Mouse (Mus musculus) layer of hippocampus, postnatal 14 days (tissue): Measurements from ENCODE around the gene Fam120c. TPM values are rescaled to one million over a fixed set of nuclear protein-coding genes. Genes with fewer than 3 reads are reported as not detected.
"Not testable (repeated sequence)": the region's sequence is repeated elsewhere in the genome, so short reads cannot be mapped to it uniquely, and the experiment has no call there.

Source experiments
- DNase-seq, 2 experiments: peaks; one replicate each; pipeline ENCODE4 v3.0.0; 2021 to 2022; ENCODE audit warnings: low spot score in 2 of 2, mixed read lengths in 1 of 2
- long read RNA-seq, 2 experiments: library from polyadenylated mRNA; stranded (forward); transcript quantifications; one replicate each; pipeline ENCODE4 v2.0.0; 2021
- total RNA-seq, 2 experiments: library from RNA; stranded (reverse); gene quantifications; 2 replicates each; pipeline ENCODE4 v1.2.3; 2021

Fam120c gene
- 10 to 100 TPM; 45.5 to 47.5 TPM for total RNA-seq
- long read RNA-seq, experiment 1, partial matches to known transcripts, result 11 of 15 reads
- long read RNA-seq, experiment 1, other reads (novel, unspliced or antisense), result 4 of 15 reads
- long read RNA-seq, experiment 2, full-length matches to known transcripts, result 1 of 13 reads
- long read RNA-seq, experiment 2, partial matches to known transcripts, result 10 of 13 reads
- long read RNA-seq, experiment 2, other reads (novel, unspliced or antisense), result 2 of 13 reads

DNA sequence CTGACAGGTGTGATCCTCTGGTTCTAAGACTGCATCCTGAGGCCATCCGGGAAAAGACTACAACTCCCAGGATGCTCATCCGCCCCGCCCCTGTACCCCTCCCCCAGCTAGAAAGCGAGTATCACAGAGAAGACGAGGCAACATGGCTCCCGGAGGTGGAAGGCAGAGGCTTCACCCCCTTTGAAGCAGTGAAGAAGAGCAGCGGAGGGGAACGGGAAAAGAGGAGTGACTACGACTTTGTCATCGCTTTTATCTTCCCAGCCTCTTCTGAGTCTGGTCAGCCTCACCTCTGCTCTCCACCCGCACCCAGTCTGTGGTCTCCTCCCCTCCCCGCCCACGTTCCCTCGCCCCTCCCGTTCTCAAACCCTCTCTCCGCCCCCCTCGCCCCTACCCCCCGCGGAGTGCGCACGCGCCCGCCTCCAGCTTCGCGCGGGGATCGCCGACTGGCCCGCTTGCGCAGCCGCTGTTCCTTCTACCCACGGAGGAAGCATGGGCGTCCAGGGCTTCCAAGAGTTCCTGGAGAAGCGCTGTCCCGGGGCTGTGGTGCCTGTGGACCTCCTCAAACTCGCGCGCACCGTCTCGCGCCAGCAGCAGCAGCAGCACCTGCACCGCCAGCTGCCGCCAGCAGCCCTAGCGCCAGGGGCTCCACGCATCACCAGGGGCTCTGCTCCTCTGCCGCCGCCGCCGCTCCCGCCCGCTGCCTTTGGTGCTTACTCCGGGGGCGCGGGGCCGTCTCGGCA is at the start of gene Fam120c:
Gene Fam120c (plus strand): TSS at position 415 of the 740 bp plus-strand sequence.
- DNase-seq, result peak; percentile 83 to 86

DNA sequence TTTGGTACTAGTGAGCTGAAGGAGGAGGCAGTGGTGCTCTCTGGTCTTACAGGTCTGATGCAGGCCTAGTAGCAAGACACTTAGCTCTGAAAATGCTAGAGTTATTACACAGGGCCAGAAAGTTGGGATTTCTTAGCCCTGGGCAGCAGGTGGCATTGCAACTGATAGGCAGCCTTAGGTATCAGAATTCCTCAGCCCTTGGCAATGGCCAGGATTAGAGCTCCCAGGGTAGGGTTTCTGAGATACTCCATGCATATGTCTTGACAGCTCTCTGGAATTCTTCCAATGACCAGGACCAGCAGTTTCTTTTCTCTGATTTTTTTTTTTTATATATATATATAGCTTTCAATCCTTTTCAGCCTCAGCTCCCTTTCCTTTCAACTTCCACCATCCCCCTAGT is 45.6 kb upstream of the Fam120c start:
- DNase-seq, result no peak

DNA sequence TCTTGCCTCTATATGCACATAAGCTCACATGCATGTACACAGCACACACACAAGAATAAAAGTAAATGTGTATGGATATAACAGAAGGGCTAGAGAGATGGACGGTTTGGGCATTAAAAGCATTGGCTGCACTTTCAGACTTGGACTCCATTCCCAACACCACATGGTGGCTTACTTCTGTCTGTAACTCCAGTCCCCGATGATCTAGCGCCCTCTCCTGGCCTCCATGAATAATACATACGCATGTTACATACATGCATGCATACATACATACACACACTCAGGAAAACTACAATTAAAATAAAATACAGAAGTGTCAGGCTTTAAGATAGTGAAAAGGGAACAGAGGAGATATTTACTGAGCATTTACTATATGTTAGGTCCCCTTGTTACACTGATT is 30.2 kb upstream of the Fam120c start:
- DNase-seq, result no peak

DNA sequence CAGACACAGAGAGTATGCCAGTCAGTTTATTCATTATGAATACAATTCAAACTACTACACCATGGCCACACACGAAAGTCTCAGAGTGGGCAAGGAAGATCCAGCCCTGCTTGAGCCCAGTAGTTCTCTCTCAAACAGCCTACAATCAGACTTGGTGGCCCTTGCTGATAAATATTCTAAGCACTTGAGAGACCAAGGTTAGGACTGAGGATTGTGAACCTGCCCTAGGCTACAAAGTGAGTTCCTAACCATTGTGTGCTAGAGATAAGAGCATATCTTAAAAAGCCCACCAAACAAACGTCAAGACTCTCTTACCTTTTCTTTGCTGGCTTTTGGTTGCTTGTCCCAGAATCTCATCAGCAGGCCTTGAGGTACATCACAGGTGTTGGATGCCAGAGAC is 10.4 kb upstream of the Fam120c start:
- no peak for DNase-seq

DNA sequence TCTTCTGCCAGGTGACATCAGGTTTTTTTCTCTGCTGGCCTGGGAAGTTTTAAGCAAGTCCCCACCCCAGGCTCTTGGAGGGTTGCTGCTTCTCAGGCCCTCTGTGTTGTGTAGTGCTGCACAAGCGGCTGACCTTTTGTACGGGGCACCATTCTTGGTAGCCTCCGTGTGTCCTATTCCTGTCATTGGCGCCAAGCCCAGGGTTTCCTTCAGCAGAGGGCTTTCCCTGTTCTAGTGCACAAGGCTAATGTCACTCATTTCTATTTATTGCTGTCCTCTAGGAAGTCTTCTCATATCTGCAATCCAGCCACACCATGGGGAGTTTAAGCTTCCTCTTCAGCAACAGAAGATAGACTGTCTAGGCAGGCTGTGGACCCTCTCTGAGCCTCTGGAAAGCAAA is 6.2 kb upstream of the Fam120c start:
- DNase-seq, result no peak

DNA sequence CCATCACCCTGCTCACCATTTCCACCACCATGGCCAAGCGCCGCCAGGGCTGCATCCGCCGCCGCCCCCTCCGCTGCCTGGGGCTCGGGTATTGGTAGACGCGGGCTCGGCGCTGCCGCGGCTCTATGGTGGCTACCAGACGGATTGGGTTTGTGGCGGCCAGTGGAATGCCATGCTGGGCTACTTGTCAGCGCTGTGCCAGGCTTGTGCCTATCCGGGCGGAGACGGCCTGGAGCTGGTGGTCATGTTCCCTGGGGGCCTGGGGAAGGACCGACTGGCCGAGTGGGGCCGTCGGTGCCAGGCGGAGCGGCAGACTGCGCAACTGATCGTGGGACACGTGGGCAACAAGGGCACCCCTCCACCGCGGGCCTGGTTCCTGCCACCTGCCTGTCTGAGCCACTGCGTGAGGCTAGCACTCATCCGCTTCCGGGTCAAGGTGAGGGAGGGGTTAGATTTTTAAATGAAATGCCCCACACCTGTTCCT is 568 bp downstream of the Fam120c start:
- peak; percentile 29 to 32 for DNase-seq

DNA sequence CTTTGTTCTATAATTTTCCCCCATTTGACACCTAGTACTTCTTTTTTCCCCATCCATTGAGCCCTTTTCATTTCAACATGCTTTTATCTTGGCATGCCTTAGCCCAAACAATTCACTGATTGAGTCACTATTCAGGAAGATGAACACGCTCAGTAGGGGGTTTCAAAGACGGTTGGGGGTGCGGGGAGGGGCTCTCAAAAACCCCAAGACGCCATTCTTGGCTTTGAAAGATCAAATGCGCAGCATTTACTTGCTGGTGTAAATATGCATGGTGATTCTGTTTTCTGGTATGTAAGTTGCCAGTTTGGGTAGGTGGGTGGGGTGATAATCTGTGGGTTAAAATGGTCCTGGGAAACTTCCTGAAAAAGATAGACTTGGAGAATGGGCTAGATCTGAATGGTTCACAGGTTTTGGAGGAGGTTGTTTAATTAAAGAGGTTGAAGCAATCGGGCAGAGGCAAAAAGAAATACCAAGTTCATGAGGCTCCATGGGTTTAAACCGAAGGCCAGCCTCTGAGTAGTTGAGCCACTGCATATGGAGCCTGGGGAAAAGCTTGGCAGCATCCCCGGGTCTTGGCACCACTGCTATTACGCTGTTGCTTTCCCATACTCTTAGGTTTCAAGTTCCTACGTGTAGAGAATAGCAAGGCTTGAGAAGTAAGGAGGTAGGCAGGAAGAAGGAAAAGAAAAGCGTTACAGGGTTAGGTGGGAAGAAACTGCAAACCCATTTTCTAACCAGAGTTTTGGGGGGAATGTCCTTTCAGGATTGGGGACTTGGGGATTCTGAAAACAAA is 1.6 kb downstream of the Fam120c start:
- DNase-seq, result no peak

DNA sequence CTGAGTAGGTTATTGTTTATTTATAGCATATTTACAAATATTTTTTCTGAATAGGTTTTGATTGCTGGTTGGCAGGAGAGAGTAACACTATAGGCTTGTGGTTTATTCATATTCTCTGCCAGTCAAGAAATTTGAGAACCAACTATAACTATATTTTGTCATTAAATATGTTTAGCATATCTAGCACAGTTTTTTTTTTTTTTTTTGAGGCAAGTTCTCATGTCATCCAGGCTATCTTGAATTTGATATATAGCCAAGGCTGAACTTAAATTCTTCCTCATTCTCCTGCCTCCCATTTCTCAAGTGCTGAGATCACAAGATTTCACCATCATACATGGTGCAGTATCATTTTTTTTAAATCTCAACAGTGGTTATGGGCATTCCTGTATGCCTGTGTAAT is 3.3 kb downstream of the Fam120c start:
- no peak for DNase-seq

DNA sequence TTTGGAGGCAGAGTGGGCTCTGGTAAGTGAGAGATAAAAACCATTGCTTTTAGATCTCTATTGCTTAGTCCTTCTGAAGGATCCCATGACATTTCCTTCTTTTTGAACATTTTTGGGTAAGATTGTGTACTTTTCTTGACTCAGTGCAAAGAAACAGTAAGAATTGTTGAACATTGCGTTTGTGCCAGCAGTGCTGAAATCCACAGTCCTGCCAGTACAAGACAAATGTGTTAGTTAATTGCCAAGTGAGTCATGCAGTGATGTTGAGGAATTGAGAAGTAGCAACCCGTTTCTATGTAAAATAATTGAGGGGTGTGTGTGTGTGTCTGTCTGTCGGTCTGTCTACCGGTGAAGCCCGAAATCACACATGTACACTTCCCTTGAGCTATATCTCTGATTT is 5.3 kb downstream of the Fam120c start:
- DNase-seq, result peak in 1 of 2 experiments; percentile 16

DNA sequence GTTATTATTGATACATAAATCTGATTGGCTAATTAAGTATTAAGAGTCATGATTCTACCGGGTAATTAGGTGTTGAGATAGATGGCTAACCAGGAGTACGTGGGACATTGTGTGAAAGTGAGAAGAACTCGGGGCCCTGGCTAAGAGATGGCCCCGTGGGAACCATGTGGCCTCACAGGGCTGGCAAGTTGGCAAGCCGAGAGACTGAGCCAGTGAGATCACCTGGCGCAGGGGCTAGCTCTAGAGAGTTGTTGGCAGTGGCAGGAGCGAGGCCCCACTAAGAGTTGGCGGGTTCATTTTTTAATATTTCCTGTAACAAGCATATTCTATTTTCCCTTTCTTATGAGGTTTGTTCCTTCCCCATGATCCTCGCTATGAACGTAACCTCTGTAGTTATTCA is 74.8 kb downstream of the Fam120c start:
- DNase-seq, result no peak

DNA sequence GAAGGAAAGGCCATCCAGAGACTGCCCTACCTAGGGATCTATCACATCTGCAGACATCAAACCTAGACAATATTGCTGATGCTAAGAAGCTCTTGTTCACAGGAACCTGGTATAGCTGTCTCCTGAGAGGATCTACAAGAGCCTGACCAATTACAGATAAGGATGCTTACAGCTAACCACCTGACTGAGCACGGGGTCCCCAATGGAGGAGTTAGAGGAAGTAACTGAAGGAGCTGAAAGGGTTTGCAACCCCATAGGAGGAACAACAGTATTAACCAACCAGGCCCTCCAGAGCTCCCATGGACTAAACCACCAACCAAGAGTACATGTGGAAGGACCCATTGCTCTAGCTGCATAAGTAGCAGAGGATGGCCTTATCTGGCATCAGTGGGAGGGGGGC is 76.8 kb downstream of the Fam120c start:
- no peak for DNase-seq

DNA sequence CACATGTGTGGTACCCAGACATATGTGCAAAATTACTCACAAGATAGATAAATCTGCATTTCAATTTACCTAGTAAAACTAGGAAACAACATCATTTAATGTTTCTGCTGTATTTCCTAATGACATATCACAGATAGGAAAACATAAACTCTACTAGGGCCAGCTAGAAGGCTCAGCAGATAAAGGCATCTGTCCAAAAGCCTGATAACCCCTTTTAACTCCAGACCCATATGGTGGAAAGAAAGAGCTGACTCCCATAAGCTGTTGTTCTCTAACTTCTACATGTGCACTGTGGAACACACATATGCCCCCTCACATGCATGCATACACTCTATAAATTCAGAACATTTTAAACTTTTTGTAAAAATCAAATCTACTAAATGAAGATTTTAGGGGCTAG is 99.7 kb downstream of the Fam120c start:
- DNase-seq, result no peak

DNA sequence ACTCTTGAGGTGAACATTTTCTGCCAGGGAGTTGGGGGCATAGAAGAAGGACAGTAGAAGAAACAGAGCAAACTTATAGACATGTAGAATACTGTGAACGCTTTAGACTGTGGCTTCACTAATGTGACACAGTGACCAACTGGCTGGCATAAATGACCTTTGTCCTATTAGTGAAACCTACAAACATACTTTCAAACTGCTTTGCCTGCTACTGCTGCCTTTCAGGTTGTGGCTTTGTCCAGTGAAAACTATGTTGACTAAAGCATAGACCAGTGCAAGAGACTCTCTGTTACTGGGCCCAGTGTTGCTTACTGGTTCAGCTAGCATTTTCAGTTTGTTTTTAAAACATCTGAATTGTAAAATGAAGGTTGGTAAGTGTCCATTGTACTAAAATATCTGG is 100.2 kb downstream of the Fam120c start:
- DNase-seq, result no peak

DNA sequence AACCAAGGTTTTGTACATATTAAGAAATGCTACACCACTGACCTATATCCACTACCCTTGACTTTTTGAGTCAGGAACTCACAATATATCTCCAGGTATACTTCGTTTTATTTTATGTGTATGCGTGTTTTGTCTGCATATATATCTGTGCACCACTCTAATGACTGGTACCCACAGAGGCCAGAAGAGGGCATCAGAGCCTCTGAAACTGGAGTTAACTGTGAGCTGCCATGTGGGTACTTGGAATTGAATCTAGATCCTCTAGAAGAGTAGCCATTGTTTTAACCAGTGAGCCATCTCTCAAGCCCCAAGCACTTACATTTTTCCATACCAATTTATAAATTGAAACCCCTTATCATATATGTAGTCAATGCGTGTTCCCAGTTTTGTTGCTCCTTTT is 144.2 kb downstream of the Fam120c start:
- no peak for DNase-seq

DNA sequence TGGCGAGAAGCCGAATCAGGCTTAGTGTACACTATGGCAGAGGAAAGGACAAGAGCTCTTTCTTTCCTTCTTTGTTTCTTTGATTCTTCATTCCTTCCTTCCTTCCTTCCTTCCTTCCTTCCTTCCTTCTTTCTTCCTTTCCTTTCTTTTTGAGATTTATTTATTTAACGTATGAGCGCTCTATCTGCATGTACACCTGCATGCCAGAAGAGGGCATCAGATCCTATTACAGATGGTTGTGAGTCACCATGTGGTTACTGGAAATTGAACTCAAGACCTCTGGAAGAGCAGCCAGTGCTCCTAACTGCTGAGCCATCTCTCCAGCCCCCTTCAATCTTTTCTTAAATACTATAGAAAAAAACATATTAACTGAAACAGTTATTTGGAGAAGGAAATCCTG is 149.3 kb downstream of the Fam120c start:
- DNase-seq, result not testable (repeated sequence)

DNA sequence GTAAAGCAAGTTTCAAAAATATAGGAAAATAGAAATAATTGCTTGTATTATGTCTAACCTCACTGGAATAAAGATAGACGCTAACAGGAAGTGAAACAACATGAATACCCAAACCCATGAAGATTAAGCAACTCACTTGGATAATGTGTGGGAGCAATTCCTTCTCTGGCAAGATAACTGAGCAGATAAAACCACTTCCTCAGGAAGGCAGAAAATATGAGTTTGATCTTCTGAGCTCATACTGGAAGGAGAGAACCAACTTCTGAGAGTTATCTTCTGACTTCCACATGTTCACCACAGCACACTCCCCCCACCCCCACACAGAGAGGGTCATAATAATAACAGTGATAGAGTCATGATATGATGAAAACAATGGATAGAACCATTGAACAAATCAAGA is 152.6 kb downstream of the Fam120c start:
- no peak for DNase-seq

DNA sequence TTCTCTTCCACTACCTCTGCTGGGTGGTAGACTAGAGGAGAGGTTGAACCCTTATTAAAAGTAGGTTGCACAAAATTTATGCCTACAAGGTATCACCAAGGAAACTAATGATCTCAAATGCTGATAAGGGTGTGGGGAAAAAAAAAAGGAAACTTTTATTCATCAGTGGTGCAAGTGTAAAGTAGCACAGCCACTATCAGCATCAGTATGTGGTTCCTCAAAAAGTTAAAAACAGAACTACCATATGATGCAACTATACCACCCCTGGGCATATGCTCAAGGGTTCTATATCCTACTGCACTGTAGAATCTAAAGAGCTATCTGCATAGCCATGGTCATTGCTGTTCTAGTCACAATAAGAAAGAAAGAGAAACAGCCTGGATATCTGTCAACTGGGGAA is 164.6 kb downstream of the Fam120c start:
- no peak for DNase-seq

DNA sequence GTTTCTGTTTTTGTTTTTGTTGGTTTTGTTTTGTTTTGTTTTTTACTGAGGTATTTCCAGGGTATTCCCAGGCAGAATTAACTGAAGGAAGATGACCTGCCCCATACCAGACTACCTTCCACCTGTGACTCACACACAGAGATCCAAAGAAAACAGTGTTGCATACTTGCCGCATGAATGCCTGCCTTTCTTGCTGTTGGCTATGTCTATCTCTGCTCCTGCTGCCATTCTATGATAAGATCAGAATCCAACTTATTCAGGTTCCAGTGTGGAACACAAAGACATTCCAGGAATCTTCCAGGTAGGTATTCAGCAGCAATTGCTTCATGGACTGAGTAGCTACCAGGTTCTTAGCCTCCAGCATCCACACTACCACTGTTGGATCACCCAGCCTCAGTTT is 165.9 kb downstream of the Fam120c start:
- DNase-seq, result no peak

DNA sequence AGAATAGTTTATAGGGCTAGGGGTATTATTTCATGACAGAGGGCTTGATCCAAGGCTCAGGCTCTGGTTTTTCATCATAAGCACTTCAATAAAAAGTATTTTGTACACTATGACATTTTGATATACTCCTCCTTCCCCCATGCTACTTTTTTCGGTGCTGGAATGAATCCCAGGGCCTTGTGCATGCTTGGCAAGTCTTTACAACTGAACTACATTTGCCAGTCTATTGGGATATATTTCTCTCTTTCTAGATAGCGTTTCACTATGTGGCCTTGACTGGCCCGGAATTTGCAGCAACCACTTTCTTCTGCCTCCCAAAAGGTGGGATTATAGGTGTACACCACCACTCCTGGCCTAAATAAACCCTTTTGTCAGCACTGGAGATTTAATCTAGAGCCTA is 169.1 kb downstream of the Fam120c start:
- DNase-seq, result no peak

DNA sequence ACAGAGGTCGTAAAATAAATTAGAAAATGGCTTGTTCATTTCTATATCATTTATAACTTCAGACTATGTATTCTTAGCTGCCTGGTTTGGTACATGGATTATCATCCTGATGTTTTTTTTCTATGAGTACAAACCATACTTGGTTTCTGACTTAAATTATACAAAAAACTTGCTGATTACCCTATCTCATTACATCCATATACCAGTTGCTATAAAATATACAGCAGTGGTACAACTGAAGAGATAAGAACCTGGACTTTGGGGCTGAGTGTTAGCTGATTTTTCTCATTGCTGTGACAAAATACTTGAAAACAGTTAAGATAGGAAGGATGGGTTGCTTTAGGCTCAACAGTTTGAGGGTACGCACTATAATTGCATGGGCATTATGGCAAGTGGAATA is 169.7 kb downstream of the Fam120c start:
- DNase-seq, result no peak

DNA sequence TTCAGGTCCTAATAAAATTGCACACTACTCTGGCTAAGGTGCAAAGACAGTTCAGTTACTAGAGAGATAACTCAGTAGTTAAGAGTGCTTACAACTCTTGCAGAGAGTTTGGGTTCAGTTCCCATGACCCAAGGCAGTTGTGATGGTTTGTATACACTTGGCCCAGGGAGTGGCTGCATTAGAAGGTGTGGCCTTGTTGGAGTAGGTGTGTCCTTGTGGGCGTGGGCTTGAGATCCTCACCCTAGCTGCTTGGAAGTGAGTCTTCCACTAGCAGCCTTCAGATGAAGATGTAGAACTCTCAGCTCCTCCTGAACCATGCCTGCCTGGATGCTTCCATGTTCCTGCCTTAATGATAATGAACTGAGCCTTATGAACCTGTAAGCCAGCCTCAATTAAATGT is 174.2 kb downstream of the Fam120c start:
- no peak for DNase-seq

DNA sequence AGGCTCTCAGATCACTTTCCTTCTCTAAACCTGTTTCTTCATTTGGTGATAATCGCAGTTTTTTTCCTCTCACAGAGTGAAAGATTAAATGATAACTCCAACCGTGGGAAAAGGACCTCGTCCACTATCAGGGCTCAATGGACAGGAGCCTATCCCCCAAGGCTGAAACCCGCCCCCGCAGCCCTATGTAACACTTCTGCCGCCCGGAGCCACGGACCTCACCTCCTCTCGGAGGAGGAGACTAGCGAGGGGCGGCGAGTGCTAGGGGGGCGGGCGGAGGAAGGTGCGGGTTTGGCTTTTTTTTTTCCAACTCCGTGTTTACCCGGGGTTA is 176.1 kb downstream of the Fam120c start:
- DNase-seq, result no peak
